Comparison of ENCODE assay signal across 7 mouse cellular contexts in the genomic region with DNA sequence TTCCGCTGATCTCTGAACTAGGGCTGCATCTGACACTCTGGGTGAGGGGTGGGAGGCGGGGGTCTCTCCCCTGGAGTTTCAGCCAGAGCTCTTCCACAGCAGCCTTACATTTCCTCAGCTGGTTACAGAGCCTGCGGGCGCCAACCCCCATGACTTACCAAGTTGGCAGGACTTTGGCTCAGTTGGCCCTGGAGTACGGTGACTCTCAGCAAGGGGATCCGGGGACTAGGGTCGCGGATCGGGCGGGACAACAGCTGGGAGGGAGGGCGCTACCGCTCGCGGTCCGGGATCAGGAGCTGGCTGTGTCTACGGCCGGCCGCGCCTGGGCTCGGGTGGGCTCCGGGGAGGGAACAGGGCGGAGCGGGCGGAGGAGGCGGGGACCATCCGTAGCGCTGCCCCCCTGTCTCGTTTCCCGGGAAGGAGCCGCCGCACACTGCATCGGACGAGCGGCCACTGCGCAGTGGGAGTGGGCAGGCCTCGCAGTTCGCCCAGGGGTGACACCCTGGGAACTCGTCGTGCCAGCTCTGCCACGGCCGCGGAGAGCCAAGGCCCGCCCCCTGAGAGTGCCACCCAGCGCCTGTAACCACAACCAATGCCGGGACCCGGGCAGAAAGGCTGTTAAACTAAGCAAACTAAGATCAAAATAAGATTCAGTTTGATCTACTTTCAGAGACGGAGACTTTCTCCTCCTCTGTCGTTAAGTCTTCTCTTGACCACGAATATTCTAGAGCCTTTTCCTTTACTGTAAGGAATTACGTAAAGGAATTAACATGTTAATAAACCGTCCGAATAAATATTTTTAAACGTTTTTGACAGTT. TPM values are rescaled to one million over a fixed set of nuclear protein-coding genes. Genes with fewer than 3 reads are reported as not detected.
A peak's percentile ranks its signal among the peaks of the same experiment; 100 is the strongest.
DNase-seq lines count a peak whose midpoint lies in the region; ATAC-seq lines count a peak whose summit lies in the region.

Gene Nod1, minus strand, starts transcription at position 502 of the 818 bp plus-strand sequence.

- H3K4me3 ChIP-seq in embryonic facial prominence, embryonic 15.5 days (replicated peaks), result peak within 1 kb of the TSS; percentile 69
- H3K4me3 ChIP-seq in limb, embryonic 13.5 days, result peak within 1 kb of the TSS; percentile 65
- H3K4me3 ChIP-seq in midbrain, embryonic 14.5 days (replicated peaks; ENCODE audit: low read depth, low read length), result peak within 1 kb of the TSS; percentile 55

- peak within 1 kb of the TSS; percentile 77 for H3K27ac ChIP-seq in embryonic facial prominence, embryonic 15.5 days (replicated peaks)
- no peak within 1 kb of the TSS for H3K27ac ChIP-seq in limb, embryonic 13.5 days
- H3K27ac ChIP-seq in midbrain, embryonic 14.5 days (replicated peaks; ENCODE audit: low read depth, low read length), result no peak within 1 kb of the TSS

- peak; percentile 88 for DNase-seq in adrenal gland, postnatal 10 days
- peak; percentile 89 for DNase-seq in heart, adult 8-10 months (ENCODE audit: low spot score)
- DNase-seq in kidney, adult 8-10 months, result peak; percentile 83 to 84
- peak; percentile 67 for DNase-seq in midbrain, embryonic 14.5 days
- DNase-seq in spleen, adult 18-20 months, result peak; percentile 67 to 73

- H3K36me3 ChIP-seq in embryonic facial prominence, embryonic 15.5 days, result no peaks in the 10 kb centered on the region
- no peaks in the 10 kb centered on the region for H3K36me3 ChIP-seq in limb, embryonic 13.5 days
- no peaks in the 10 kb centered on the region for H3K36me3 ChIP-seq in midbrain, embryonic 14.5 days (ENCODE audit: control insufficient read depth, insufficient read depth, low read length)

- H3K4me2 ChIP-seq in embryonic facial prominence, embryonic 15.5 days (replicated peaks), result peak within 1 kb of the TSS; percentile 67
- H3K4me2 ChIP-seq in limb, embryonic 13.5 days (replicated peaks), result peak within 1 kb of the TSS; percentile 73
- H3K4me2 ChIP-seq in midbrain, embryonic 14.5 days (ENCODE audit: low read length), result peak within 1 kb of the TSS; percentile 98

- no peaks in the 10 kb centered on the region for H3K9me3 ChIP-seq in embryonic facial prominence, embryonic 15.5 days (replicated peaks)
- H3K9me3 ChIP-seq in limb, embryonic 13.5 days, result no peaks in the 10 kb centered on the region
- no peaks in the 10 kb centered on the region for H3K9me3 ChIP-seq in midbrain, embryonic 14.5 days (ENCODE audit: control insufficient read depth, low read length)

- no peaks in the 10 kb centered on the region for H3K27me3 ChIP-seq in embryonic facial prominence, embryonic 15.5 days
- peaks cover 19% of the 10 kb centered on the region for H3K27me3 ChIP-seq in limb, embryonic 13.5 days
- H3K27me3 ChIP-seq in midbrain, embryonic 14.5 days (ENCODE audit: control insufficient read depth, insufficient read depth, low read length), result no peaks in the 10 kb centered on the region; the same call in 1 of the 2 replicates

- peak; percentile 91 for ATAC-seq in embryonic facial prominence, embryonic 15.5 days (ENCODE audit: insufficient number of reproducible peaks, low FRiP score, low TSS enrichment, low read depth)
- ATAC-seq in limb, embryonic 13.5 days (ENCODE audit: low FRiP score, low read depth), result peak; percentile 89
- peak; percentile 76 for ATAC-seq in midbrain, embryonic 14.5 days (ENCODE audit: low FRiP score, low TSS enrichment)

- no peaks in the 10 kb centered on the region for H3K4me1 ChIP-seq in embryonic facial prominence, embryonic 15.5 days
- H3K4me1 ChIP-seq in limb, embryonic 13.5 days, result peaks cover 15% of the 10 kb centered on the region
- H3K4me1 ChIP-seq in midbrain, embryonic 14.5 days (ENCODE audit: control insufficient read depth, insufficient read depth, low read length), result no peaks in the 10 kb centered on the region

- peak within 1 kb of the TSS; percentile 57 for H3K9ac ChIP-seq in embryonic facial prominence, embryonic 15.5 days
- H3K9ac ChIP-seq in limb, embryonic 13.5 days, result peak within 1 kb of the TSS; percentile 72
- H3K9ac ChIP-seq in midbrain, embryonic 14.5 days (replicated peaks; ENCODE audit: low read length), result peak within 1 kb of the TSS; percentile 54

- WGBS in embryonic facial prominence, embryonic 15.5 days, result 1% methylated on average over 53 of the region's 53 CpGs
- 2% methylated on average over 51 of the region's 53 CpGs for WGBS in limb, embryonic 13.5 days
- WGBS in midbrain, embryonic 14.5 days, result 2% methylated on average over 48 of the region's 53 CpGs

RNA-seq across cellular contexts. Expression of gene Nod1, which starts in this region (rescaled TPM):
- 10 to 100 TPM in 1 of 2 experiments, 1 to 10 TPM in 1; 8.9 to 13.7 TPM for total RNA-seq in adrenal gland, postnatal 10 days (2021)
- 8.8 and 10.6 TPM in 2 replicates for polyA plus RNA-seq in embryonic facial prominence, embryonic 15.5 days (2015; fragmentation: Nextera tagmentation; extraction: Ambion mirVana)
- total RNA-seq in heart, adult 8-10 months (2022), result 10 to 100 TPM; 17.8 to 19.7 (median 19.4) TPM
- polyA plus RNA-seq in limb, embryonic 13.5 days (2015; fragmentation: Nextera tagmentation; extraction: Ambion mirVana), result 4.9 and 5.9 TPM in 2 replicates
- 1.3 and 2.2 TPM in 2 replicates for polyA plus RNA-seq in midbrain, embryonic 14.5 days (2014; fragmentation: Nextera tagmentation; extraction: Ambion mirVana)
